Mouse (Mus musculus): Measurements from ENCODE around the gene Cutal.

Gene Cutal

DNA sequence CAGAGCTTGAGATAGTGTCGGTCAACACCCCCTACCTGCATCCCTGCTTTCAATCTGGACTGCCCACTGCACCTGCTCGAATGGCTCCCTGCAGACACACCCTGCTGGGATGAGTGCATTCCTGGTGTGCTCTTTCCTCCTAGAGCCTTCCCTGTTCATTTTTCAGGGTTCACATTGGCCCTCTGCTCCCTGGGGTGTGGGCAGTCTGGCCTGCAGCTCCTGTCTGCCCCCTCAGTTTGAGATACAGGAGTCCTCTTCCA lies 40.6 kb downstream of the Cutal start:
- no peak for DNase-seq (ENCODE audit: low spot score in 2 of 2)

DNA sequence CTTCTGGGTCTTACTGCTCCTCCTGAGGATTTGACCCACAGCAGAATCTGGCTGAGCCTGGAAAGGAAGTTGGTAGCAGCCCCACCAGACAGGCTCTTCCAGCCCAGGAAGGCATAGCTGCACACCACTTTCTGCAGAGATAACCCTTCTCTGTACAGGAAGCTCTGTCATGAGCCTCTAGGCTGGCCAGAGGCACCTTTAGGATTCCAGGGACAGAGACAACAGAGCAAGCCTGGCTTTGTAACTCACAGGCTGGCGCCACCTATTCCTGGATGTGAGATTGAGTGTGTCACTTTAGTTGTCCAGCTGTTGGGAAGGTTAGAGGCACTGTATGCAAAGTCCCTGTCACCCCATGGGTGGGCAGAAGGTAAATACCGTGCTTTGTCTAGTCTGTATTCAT lies 40.9 kb downstream of the Cutal start:
- no peak for DNase-seq (ENCODE audit: low spot score in 2 of 2)

DNA sequence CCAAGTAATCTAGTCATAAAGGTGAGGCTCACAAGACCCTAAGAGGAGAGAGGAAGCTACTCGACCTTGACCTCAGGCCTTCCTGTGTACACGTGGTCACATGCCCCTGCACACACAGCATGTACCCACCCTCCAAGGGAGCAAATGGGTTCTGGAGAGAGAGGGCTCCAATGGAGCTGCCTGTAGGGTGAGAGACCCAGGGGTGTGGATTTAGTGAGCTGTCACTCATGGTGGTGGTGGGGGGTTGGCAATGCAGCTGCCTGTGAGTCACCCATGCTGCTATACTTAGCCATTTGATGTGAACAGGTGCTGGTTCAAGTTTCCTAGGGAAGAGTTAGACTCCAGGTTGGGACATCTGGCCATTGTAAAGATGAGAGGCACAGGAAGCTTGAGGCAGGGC lies 45.9 kb downstream of the Cutal start:
- DNase-seq (ENCODE audit: low spot score in 2 of 2) = no peak

DNA sequence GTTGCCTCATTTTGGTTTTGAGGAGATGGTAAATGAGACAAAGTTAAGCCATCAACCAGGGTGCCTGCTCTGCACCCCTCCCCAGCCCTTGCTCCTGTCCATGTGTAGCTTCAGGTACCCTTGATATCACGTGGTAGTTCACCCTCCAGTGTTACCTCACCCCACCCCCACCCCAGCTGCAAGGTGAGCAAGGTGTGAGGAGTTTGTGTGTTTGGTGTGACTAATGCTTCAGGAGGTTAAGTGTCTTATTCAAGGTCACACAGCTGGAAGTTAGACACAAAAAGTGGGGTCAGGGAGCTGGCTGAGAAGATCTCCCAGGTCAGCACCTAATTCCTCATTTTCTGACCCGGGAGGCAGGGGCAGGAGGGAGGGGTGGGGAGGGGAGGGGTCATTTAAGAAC lies 48.5 kb downstream of the Cutal start:
- DNase-seq (ENCODE audit: low spot score in 2 of 2) = no peak

DNA sequence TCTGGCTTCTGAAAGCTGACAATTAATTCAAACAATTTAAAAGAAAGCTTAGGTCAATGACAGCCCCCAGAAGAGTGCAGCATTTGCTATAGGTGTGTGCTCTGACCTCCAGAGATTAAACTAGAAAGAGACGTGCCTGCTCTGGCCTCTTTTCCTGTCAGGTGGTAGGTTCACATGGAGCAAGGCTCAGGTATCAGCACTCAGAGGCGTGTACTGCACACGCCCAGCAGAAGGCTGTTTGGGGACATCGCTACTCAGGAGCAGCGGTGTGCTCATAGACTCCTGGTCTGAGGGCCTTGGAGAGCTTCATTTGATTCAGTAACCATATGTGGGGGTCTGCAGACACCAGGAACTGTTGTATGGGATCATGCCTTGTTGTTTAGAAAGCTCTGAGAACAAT lies 53.1 kb downstream of the Cutal start:
- no peak for DNase-seq (ENCODE audit: low spot score in 2 of 2)

DNA sequence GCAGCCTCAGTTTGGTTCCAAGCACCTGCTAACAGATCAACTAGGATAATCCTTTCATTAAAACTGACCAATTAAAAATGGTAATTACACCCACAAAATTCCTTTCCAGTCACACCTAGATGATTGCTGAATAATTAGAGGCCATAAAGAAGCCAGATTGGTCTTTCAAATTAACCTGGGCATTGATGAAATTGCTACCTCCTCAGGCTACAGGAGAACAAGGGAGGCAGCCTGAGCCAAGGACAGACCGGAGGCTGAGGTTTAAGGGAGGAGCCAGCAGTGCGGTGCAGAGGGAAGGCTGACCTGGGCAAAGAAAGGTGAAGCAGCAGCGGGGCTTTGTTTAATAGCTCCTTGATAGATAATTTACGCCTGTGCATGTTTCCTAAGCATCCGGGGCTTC lies 63.3 kb downstream of the Cutal start:
- DNase-seq (ENCODE audit: low spot score in 2 of 2) = no peak

DNA sequence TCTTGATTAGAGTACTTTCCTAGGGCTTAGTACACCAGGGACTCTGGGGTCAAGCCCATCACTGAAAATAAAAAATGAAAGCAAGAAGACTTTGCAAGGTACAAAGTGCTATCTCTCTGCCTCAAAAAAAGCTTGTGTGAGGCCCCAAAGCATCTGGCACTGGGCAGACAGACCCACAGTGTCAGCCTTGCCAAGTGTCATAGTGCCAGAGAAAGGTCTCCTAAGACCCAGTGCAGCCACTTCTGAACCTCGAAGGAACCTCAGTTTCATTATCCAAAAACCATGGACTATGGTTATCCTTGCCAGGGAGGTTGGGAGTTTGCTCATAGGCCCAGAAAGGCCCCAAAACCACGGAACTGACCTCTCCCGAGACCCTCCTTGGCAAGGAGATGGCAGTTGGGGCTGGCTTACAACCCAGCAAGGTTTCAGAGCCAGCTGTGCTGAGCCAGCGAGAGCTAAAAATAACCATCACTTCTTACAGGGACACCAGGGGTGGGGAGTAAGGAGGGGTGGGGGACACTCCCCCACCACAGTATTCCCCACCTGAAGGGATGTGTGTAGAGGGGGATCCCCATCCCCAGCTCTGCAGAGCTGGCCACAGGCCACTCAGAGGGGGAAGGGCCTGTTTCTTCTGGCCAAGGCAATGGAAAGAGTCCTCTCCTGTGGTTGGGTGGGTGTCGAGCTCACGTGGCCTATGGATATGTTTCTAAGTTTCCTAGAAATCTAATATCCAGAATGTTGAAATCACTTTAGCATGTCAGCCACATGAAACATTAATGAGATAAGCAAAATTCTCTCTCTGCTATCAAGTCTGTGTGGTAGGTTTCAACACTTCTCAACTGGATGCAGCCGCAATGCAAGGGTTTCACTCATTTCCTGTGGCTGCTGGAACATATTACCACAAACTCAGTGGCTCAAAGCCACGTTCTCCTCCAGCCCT lies 64.3 kb downstream of the Cutal start:
- DNase-seq (ENCODE audit: low spot score in 2 of 2) = no peak

DNA sequence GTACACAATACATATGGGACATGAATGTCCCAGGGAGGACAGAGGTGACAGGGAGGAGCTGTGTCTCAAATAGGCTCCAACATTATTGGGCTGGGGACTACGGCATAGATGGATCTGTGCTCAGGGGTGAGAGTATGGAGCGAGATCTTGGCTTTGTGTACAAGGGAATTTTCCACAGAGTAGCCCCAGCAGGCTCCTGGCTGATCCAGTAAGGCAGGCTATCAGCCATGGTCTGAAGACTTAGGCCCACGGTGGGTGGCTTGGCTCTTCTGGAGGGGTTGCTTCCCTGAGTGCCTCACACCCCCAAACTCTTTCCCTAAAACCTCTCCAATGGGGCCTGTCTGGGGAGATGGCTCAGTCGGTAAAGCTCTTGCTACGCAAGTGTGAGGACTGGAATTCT lies 66.0 kb downstream of the Cutal start:
- DNase-seq (ENCODE audit: low spot score in 2 of 2) = no peak

DNA sequence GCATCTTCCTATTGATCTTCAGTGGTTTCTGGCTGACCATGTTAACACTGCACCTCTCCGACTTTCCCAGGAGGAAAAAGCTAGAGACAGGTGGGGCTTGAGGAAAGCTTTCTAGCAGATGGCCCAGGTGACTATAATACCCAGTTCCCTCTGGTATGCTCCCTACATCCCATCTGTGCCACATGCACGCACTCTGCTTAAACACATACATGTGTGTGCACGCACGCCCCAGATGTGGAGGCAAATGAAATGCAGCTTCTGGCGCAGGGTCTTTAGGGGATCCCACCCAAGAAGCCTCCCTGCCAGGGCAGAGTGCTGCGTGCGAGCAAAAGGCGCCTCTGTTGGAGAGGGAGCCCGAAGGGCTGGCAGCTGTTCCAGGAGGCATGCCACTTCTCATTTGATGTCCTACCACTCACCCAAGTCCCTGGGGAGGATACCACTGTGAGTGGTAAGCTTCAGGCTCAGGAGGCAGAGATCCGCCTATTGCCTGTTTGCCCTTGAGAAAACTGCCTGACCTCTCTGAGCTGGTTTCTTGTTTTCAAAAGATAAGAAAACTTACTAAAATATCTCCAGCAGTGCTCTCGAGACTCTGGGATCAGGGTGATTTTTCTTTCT lies 67.0 kb downstream of the Cutal start:
- DNase-seq (ENCODE audit: low spot score in 2 of 2) = no peak

Data from right cerebral cortex, postnatal 36 days (tissue).